Mouse (Mus musculus) lung, postnatal 0 days (tissue): ENCODE measurements around the gene Zic2.

ENCODE experiments used
- CTCF ChIP-seq: IDR thresholded peaks from 2 replicates; pipeline ENCODE4 v1.5.1; 2016; ENCODE audit warnings: antibody characterized with exemption, mild to moderate bottlenecking
- EP300 ChIP-seq: IDR thresholded peaks from 2 replicates; pipeline ENCODE4 v1.6.1; 2016; ENCODE audit warnings: antibody characterized with exemption, mild to moderate bottlenecking, control low read depth

DNA sequence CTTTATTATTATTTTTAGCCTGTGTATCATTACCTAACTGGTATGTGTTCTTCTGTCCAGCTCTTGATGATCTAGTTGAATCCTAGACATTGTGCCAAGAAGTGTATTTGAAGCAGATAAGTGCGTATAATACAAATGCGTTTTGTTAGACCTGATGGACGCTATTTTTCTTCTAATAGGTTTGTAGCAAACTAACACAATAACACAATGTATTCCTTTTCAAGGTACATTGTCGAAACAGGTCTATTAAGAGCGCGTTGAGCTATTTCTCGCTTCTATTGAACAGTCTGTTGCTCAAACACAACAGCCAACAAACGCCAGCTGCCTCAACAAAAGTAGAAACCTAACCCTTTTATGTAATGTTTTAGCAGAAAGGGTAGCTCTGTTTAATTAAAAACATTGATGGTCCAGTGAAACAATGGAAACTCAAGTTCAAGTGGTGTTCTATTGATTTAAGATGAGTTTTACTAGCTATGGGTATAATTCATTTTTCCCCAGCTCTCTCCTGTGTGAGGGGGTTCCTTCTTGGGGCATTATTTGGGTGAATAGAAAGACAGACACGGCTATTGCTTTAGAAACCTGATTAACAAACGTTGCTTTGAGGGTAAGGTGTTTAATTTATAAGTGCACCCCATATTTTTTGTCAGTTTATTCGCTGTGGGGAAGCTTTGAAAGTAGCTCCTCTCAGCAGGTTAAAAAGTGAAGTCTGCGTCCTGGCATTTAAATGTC is 14.6 kb downstream of the Zic2 start:
- no peak for TF ChIP-seq CTCF
- no peak for TF ChIP-seq EP300
